Mouse (Mus musculus) telencephalon, adult 2 months (tissue): ENCODE results near the gene Ctss.

Experiments used
- DNase-seq: peaks from one replicate; pipeline ENCODE4 v3.0.0-alpha.2; 2011; ENCODE audit warnings: low read depth, low spot score

The Ctss gene

DNA sequence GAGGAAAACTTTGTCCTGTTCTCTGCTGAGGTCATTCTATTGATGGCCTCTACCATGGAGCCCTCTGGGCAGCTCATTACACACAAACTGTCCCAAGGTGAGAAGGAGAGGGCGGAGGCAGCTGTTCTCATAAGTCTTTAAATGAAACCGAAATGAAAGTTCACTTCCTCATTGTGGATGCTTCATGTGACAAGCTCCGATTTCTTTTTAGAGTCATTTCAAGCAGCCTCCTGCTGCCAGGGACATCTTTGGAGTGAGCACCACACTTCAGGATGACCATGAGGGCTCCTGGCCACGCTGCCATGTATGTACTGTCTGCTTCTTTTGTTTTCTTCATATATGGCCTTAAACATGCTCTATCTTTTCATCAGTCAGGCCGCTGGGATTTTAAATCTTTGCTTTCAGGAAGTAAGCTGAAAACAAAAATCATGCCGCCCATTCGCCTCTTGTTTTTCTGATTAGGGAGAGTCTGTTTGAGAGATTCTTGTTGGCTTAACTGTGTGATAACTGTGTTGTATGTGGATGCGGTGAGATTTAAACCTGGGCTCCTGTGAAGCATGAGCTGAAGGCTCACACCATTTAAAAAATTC lies at the start of gene Ctss:
Gene Ctss (plus strand): TSS at position 165 of the 590 bp plus-strand sequence.
- no peak for DNase-seq

GRCm38 (mm10) chr3:95478966-95479365 lies 47.6 kb upstream of the Ctss start:
- no peak for DNase-seq

DNA sequence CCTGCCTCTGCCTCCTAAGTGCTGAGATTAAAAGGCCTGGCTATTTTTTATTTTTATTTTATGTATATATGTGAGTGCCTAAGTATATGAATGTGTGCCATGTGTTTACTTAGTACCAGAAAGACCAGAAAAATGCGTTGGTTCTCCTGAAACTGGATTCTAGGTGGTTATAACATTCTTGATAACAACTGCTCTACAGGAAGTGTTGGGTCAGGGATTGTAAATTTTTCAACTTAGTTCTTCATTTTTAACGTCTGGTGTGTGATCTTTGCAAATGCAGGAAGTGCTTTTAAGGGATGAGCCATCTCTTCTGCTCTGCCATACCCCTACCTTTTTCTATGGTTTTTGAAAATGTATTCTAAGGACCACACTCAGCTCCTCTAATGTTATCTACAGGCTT lies 40.2 kb upstream of the Ctss start:
- no peak for DNase-seq

DNA sequence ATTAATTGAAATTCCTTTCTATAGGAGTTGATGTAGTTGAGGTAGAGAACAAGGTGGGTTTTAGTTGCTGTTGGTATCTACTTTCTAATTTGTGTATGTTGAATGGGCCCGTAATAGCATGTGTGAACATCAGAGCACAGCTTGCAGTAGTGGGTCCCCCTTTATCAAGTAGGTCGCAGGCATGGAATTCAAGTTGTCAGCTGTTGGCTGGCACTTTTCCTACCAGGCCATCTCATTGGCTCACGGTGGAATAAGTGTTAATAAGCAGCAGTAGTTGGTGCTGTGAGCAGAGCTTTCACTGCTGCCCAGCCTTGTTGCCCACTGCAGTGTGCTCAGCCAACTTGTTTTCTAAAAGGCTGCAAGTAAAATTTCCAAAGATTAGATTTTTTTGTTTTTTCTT lies 37.9 kb upstream of the Ctss start:
- no peak for DNase-seq

DNA sequence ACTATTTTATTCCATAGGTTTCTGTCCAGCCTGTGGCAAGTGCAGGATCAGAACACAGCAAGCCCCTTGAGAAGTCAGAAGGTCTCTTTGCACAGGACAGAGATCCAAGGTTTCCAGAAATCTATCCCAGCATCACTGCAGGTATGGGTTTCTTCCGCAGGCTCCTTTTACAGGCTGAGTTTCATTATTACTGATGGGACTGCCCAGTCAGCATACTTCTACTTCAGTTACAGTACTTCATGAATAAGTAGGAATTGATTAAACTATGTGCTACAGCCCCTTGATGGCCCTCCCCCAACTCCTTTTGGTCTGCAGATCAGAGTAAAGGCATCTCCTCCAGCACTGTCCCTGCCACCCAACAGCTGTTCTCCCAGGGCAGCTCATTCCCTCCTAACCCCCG lies 36.3 kb upstream of the Ctss start:
- no peak for DNase-seq

DNA sequence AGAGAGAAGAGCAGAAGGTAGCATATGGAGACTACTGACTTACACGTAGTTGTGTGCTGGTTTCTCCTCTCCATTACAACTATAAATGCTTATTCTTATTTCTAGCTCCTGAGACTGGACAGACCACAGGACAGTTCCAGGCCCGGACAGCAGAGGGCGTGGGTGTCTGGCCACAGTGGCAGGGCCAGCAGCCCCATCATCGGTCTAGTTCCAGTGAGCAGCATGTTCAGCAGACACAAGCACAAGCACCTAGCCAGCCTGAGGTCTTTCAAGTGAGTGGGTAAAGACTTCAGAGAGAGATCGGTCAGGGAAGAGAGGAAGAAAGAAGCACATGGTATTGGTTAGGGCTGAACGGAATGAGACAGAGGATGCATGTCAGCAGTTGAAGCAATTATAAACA lies 32.2 kb upstream of the Ctss start:
- no peak for DNase-seq

DNA sequence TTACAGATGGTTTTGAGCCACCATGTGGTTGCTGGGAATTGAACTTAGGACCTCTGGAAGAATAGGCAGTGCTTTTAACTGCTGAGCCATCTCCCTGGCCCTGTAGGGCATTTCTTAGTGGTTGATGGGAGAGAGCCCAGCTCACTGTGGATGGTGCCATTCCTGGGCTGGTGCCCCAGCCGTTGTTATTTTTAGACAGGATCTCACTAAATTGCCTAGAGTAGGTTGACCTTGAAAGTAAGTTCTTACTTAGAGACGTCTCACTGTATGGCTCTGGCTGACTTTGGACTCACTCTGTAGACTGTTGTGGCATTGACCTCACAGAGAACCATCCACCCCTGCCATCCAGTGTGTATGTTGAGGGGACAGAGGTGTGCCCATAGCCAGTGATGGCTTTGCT lies 28.4 kb upstream of the Ctss start:
- DNase-seq = no peak

DNA sequence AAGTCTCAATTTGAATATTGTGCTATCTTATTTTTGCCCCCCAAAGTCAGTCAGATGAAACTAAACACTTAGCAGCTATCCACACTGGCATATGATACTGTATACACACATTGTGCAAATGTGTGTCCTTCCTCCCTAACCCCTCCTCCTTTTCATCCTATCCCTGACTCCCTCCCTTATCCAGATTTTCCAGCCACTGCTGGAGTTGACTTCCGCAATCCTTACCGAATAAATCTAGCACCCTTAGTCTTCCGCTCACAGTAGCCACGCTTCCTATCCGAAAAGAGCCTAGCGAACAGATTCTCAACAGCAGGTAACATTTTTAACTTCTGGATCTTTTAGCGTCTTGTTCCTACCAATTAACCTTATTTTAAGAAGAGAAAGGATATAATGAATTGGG lies 27.6 kb upstream of the Ctss start, which contains the start of gene Ctsk:
Gene Ctsk (plus strand): TSS at position 233 of the 400 bp plus-strand sequence.
- DNase-seq = no peak

GRCm38 (mm10) chr3:95499496-95500140 lies 27.0 kb upstream of the Ctss start:
- DNase-seq = no peak

DNA sequence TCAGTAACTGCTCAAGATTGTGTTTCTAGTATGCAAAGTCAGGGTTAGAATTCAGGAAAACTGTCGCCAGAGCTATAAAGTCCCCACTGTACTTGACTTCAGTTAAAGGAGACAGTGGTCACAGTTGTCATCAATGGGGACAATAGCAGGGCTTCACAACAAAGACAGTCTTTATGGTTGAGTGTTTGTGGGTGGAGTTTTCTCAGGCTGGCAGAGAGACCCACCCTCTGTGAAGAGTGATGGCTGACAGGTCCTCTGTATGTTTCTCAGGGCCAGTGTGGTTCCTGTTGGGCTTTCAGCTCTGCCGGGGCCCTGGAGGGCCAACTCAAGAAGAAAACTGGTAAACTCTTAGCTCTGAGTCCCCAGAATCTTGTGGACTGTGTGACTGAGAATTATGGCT lies 24.3 kb upstream of the Ctss start:
- DNase-seq = no peak

DNA sequence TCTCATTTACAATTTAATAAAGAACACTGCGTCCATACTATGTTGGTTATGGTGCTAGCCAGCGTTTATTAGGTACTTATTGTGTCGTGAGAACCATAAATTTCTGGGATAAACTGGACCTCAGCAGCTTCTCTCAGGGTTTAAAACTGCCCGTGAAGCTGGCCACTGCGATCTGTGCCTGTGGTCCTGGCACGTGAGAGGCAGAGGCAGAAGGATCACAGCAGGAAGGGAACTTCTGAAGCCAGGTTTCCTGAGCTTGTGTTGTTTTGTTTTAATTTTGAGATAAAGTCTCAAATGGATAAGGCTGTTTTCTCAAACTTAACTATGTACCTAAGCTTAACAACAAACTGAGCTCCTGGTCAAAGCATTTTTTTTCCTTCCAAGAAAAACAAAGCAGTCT lies 17.2 kb upstream of the Ctss start:
- no peak for DNase-seq

GRCm38 (mm10) chr3:95511611-95512180 lies 14.9 kb upstream of the Ctss start:
- no peak for DNase-seq

DNA sequence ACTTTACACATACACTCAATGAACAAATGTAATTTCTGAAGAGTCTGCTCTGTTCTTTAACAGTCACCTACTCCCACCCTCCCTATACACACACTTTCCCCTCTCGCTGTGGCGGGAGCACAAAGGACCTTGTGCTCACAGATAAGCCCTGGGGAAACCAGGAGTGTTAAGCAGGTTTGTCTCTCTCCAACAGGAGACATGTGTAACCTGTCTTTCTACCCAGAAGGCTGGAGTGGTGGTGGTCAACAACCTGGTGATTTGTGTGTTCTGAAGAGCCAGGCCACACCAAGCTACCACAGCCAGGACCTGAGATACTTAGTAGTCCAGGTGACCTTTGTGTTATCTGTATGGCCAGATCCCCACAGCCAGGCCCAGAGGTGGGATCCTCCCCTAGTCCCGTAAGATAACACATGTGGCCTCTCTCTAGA lies 10.0 kb upstream of the Ctss start:
- no peak for DNase-seq

GRCm38 (mm10) chr3:95517493-95517898 lies 9.1 kb upstream of the Ctss start:
- DNase-seq = peak; percentile 76

DNA sequence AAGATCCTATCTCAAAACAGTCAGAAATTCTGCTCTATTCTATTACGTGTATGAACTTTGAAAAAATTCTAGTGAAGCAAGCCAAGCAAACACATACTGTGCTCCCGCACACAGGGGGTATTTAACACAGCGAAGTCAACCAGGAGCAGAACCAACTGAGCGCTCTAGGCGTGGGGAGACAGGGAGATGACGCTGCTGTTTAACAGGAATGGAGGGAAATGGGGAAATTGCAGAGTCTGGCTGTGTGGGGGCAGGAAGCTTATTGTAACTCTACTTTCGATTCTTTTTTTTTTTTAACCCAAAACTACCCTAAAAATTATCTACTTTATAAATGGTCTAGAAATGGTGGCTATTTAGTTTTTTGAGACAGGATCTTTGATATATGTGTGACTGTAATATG lies 7.7 kb upstream of the Ctss start:
- no peak for DNase-seq

DNA sequence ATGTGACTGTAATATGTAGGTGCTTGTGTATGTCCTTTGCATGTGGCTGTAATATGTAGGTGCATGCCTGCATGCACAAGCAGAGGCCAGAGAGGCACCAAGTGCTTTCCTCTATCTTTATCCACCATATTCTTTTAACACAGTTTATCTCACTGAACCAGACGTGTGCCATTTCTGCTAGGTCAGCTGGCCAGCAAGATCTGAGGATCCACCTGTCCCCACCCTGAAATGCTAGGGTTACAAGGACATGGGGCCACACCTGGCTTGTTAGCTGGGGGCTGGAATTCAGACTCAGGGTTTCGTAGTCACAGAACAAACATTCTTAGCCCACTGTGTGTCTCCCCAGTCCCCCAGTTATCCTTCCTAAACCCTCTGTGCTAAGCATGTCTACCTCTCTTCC lies 7.3 kb upstream of the Ctss start:
- no peak for DNase-seq

DNA sequence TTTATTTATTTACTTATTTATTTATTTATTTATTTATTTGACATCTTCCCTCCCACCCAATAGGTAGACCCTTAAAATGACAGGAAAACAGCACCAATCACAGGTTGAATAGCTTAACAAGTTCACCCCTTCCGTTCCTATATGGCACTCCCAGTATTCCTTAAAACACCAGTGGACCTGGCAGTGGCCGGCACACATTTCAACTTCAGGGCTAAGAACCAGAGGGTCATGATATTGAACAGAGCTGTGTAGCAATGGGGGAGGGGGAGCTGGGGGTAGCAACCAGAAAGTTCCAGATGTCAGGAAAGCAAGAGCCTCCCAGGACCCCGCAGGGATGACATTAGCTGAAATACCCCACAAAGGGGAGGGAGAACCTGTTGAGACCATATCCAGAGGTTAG lies 6.5 kb upstream of the Ctss start:
- DNase-seq = no peak

- DNase-seq = no peak
Observed at GRCm38 (mm10) chr3:95521168-95521567, 5.4 kb upstream of the Ctss start.

DNA sequence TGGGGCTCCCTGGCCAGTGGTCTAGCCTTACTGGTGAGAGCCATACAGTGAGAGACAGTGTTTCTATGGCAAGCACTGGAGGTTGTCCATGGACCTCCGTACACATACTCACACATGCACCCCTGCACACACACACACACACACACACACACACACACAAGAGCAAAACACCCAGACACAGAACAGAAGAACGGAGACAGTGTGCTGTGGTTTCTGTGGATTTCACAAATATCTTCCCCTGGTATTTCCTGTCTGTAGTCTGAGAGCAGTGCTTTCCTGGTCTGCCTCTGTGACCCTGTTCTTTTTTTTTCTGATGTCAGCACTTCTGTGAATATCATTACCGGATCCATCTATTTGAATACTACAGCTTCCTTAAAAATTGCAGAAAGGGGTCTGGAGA lies 2.9 kb upstream of the Ctss start:
- DNase-seq = no peak

- DNase-seq = no peak
Observed at GRCm38 (mm10) chr3:95524673-95525072, 1.9 kb upstream of the Ctss start.

DNA sequence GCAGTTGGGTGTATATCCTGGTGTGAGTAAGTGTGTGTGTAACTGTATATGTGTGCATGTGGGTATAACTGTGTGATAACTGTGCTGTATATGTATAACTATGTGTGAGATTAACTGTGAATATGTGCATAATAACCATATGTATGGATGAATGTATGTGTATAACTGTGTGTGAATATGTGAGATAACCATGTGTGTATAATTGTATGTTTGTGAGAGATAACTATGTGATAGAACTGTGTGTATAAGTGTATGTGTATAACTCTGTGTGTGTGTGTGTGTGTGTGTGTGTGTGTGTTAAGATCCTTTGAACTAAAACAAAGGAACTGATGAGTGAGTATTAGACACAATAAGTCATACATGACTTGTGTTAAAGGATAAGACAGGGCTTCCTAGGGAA lies 475 bp upstream of the Ctss start:
- no peak for DNase-seq

- DNase-seq = no peak
Observed at GRCm38 (mm10) chr3:95529814-95530213, 3.2 kb downstream of the Ctss start.

GRCm38 (mm10) chr3:95531025-95531424 lies 4.4 kb downstream of the Ctss start:
- no peak for DNase-seq
